In the genomic region with DNA sequence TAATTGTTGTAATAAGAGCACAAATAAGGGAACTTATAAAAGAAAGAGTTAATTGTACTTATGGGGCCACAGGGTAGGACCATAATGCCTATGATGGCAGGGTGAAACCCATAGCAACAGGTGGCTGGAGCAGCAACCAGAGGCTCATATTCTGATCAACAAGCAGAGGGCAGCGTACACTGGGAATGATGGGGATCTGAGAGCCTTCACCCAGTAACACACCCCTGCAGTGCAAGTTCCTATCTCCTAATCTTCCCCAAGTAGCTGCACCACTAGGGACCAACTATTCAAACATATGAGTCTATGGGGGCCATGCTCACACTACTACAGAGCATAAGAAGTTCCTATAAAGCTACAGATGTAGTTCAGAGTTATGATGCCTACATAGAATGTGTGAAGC, we compare ENCODE assay signal across 18 mouse cellular contexts. TPM values are rescaled to one million over a fixed set of nuclear protein-coding genes. Genes with fewer than 3 reads are reported as not detected.
"Had no signal": no experiment of that assay in that cellular context is flagged by ENCODE, and none has a peak within 500 bp of the region (broad histone marks: within the 10 kb centered on the region; RNA-seq: fewer than 3 reads in every experiment).

No protein-coding gene starts in this region.

- H3K4me2 ChIP-seq: kidney, embryonic 15.5 days; limb, embryonic 12.5 days; liver, embryonic 15.5 days; lung, embryonic 14.5 days; midbrain, embryonic 13.5 days had no signal

- H3K36me3 ChIP-seq: kidney, embryonic 15.5 days; limb, embryonic 12.5 days; liver, embryonic 15.5 days; midbrain, embryonic 13.5 days had no signal

- H3K27ac ChIP-seq: kidney, embryonic 15.5 days; layer of hippocampus, adult 2 months; limb, embryonic 12.5 days; liver, embryonic 15.5 days; midbrain, embryonic 13.5 days had no signal

- H3K9me3 ChIP-seq: kidney, embryonic 15.5 days; limb, embryonic 12.5 days; liver, embryonic 15.5 days; midbrain, embryonic 13.5 days had no signal

- H3K9ac ChIP-seq: kidney, embryonic 15.5 days; limb, embryonic 12.5 days; liver, embryonic 15.5 days; lung, embryonic 14.5 days; midbrain, embryonic 13.5 days had no signal

- H3K4me3 ChIP-seq: kidney, embryonic 15.5 days; layer of hippocampus, adult 2 months; limb, embryonic 12.5 days; liver, embryonic 15.5 days; midbrain, embryonic 13.5 days had no signal

- H3K4me1 ChIP-seq: kidney, embryonic 15.5 days; limb, embryonic 12.5 days; midbrain, embryonic 13.5 days had no signal

- ATAC-seq: inflammation-experienced regulatory T-cells, adult 6 months; midbrain, embryonic 13.5 days had no signal

- H3K27me3 ChIP-seq: kidney, embryonic 15.5 days; limb, embryonic 12.5 days; liver, embryonic 15.5 days; midbrain, embryonic 13.5 days had no signal

- DNase-seq: kidney, adult 18-20 months; kidney, postnatal 4 days; lung, embryonic 14.5 days; lung, postnatal 10 days; lung, postnatal 4 days; retina, postnatal 1 day; right cerebral cortex, postnatal 4 days; spleen, adult 18-20 months; thymus, adult 2 months; thymus, postnatal 36 days had no signal

RNA-seq across cellular contexts. Expression of gene Omd, which starts 17.9 kb away (rescaled TPM):
- total RNA-seq: neutrophil, adult 5-6 weeks had no signal
- polyA plus RNA-seq: thymus, adult 2 months had no signal

RNA-seq across cellular contexts. Expression of gene Aspn, which starts 20.1 kb away (rescaled TPM):
- total RNA-seq: neutrophil, adult 5-6 weeks had no signal
- polyA plus RNA-seq: neural tube, embryonic 11.5 days had no signal

RNA-seq across cellular contexts. Expression of gene Ogn, which starts 43.5 kb away (rescaled TPM):
- total RNA-seq: neutrophil, adult 5-6 weeks had no signal

RNA-seq across cellular contexts. Expression of gene Ecm2, which starts 59.7 kb away (rescaled TPM):
- total RNA-seq: neutrophil, adult 5-6 weeks had no signal
